Mouse (Mus musculus): Measurements from ENCODE around the gene Timeless. TPM values are rescaled to one million over a fixed set of nuclear protein-coding genes. Genes with fewer than 3 reads are reported as not detected.
A peak's percentile ranks its signal among the peaks of the same experiment; 100 is the strongest.

The Timeless gene
- total RNA-seq, 1 experiment = 69.7 TPM

DNA sequence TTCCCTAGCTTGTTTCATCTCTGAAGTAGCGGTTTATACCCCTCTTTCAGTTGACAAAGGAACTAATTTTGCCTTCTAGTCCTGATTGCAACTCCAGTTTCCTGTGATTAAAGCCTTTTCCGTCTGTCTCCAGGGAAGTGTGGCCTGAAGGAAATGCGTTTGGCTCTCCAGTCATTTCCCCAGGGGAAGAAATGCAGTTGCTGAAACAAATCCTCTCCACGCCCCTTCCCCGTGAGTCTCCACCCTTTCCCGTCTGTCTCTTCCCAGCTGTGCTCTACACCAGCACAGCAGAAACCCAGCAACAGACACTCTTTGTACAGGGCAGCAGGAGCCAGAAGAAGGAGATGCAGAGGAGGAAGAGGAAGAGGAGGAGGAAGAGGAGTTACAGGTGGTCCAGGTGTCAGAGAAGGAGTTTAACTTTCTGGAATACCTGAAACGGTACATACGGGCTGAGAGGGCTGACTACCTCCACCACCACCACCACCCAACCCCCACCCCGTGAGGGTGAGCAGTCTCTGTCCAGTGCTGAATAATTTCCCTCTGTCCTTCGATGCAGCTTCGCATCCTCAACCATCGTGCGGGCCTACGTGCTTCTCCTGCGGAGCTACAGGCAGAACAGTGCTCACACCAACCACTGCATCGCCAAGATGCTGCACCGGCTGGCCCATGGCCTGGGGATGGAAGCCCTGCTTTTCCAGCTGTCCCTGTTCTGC is 15.3 kb downstream of the Timeless start:
- peaks cover 75% of the 10 kb centered on the region for H3K36me3 ChIP-seq (ENCODE audit: control insufficient read depth, insufficient read depth, low read length, poor library complexity, severe bottlenecking)
- no peaks in the 10 kb centered on the region for H3K9me3 ChIP-seq (ENCODE audit: control insufficient read depth, insufficient read depth, low read depth, low read length)
- in situ Hi-C loops (cut with MboI; ENCODE audit: low sequenced_read_pairs in 2 of 2, unreplicated experiment in 2 of 2) = no loop called here
- H3K9ac ChIP-seq (ENCODE audit: insufficient read depth, low read depth, low read length, poor library complexity, severe bottlenecking) = no peak overlapping the region
- H3K4me3 ChIP-seq (ENCODE audit: insufficient read depth in 1 of 2, low read depth in 1 of 2, low read length in 2 of 2, poor library complexity in 1 of 2, severe bottlenecking in 1 of 2) = peak overlapping the region; percentile 10 to 21; a peak in 1 of 4 replicates
- H3K4me1 ChIP-seq (ENCODE audit: control insufficient read depth in 2 of 2, insufficient read depth in 2 of 2, low read length in 2 of 2, poor library complexity in 1 of 2) = peaks cover 0 to 6% of the 10 kb centered on the region in 2 experiments; a peak in 1 of 4 replicates
- TF ChIP-seq ZC3H11A (IDR thresholded peaks at IDR 0.05; ENCODE audit: borderline replicate concordance, low read depth, low read length) (no peak), CHD2 (IDR thresholded peaks at IDR 0.05; ENCODE audit: low read depth, low read length) (no peak), HCFC1 (IDR thresholded peaks at IDR 0.05; ENCODE audit: borderline replicate concordance, insufficient read depth, low read length) (no peak), MAFK (IDR thresholded peaks at IDR 0.05; ENCODE audit: insufficient read depth, low read depth, low read length) (no peak), ZNF384 (IDR thresholded peaks at IDR 0.05; ENCODE audit: low read depth, low read length) (no peak)
- H3K27ac ChIP-seq (ENCODE audit: insufficient read depth, low read depth, low read length, poor library complexity, severe bottlenecking) = peak overlapping the region; percentile 84; the same call in 1 of the 2 replicates
- DNase-seq (ENCODE audit: low read depth, low spot score) = peak; percentile 80

DNA sequence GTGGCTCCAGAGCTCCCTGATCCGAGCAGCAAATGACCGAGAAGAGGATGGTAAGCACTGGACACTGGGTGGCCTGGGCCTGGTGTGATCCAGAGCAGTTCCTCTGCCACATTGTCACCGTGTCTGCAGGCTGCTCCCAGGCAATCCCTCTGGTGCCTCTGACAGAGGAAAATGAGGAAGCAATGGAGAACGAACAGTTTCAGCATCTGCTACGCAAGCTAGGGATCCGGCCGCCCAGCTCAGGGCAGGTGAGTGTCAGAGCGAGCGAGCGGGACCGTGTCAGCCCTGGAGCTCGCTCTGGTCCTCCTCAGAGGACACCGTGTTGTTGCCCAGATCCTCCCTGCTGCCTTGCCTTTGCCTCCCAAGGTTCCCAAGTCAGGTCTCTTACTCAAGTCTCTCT is 18.7 kb downstream of the Timeless start:
- Histone ChIP-seq H3K9me3 (ENCODE audit: control insufficient read depth, insufficient read depth, low read depth, low read length) (no peaks in the 10 kb centered on the region), H3K9ac (ENCODE audit: insufficient read depth, low read depth, low read length, poor library complexity, severe bottlenecking) (no peak overlapping the region), H3K4me3 (ENCODE audit: insufficient read depth in 1 of 2, low read depth in 1 of 2, low read length in 2 of 2, poor library complexity in 1 of 2, severe bottlenecking in 1 of 2) (no peak overlapping the region), H3K36me3 (ENCODE audit: control insufficient read depth, insufficient read depth, low read length, poor library complexity, severe bottlenecking) (peaks cover 59% of the 10 kb centered on the region), H3K27ac (ENCODE audit: insufficient read depth, low read depth, low read length, poor library complexity, severe bottlenecking) (no peak overlapping the region), H3K4me1 (ENCODE audit: control insufficient read depth in 2 of 2, insufficient read depth in 2 of 2, low read length in 2 of 2, poor library complexity in 1 of 2) (peaks cover 0 to 6% of the 10 kb centered on the region in 2 experiments; a peak in 1 of 4 replicates)
- TF ChIP-seq ZNF384 (IDR thresholded peaks at IDR 0.05; ENCODE audit: low read depth, low read length) = no peak
- TF ChIP-seq ZC3H11A (IDR thresholded peaks at IDR 0.05; ENCODE audit: borderline replicate concordance, low read depth, low read length) = no peak
- no peak for TF ChIP-seq CHD2 (IDR thresholded peaks at IDR 0.05; ENCODE audit: low read depth, low read length)
- no peak for TF ChIP-seq MAFK (IDR thresholded peaks at IDR 0.05; ENCODE audit: insufficient read depth, low read depth, low read length)
- no peak for TF ChIP-seq HCFC1 (IDR thresholded peaks at IDR 0.05; ENCODE audit: borderline replicate concordance, insufficient read depth, low read length)
- in situ Hi-C loops (cut with MboI; ENCODE audit: low sequenced_read_pairs in 2 of 2, unreplicated experiment in 2 of 2) = no loop called here
- no peak for DNase-seq (ENCODE audit: low read depth, low spot score)

GRCm38 (mm10) chr10:128253677-128254255 is 21.9 kb downstream of the Timeless start, which contains the start of gene Apon:
Gene Apon (plus strand): TSS chr10:128254096.
- Histone ChIP-seq H3K9me3 (ENCODE audit: control insufficient read depth, insufficient read depth, low read depth, low read length) (no peaks in the 10 kb centered on the region), H3K9ac (ENCODE audit: insufficient read depth, low read depth, low read length, poor library complexity, severe bottlenecking) (no peak within 1 kb of the TSS), H3K36me3 (ENCODE audit: control insufficient read depth, insufficient read depth, low read length, poor library complexity, severe bottlenecking) (peaks cover 36% of the 10 kb centered on the region), H3K4me1 (ENCODE audit: control insufficient read depth in 2 of 2, insufficient read depth in 2 of 2, low read length in 2 of 2, poor library complexity in 1 of 2) (no peaks in the 10 kb centered on the region), H3K27ac (ENCODE audit: insufficient read depth, low read depth, low read length, poor library complexity, severe bottlenecking) (no peak within 1 kb of the TSS; the same call in 1 of the 2 replicates), H3K4me3 (ENCODE audit: insufficient read depth in 1 of 2, low read depth in 1 of 2, low read length in 2 of 2, poor library complexity in 1 of 2, severe bottlenecking in 1 of 2) (0 out of 4 replicates have a peak within 1 kb of the TSS, but pooled peaks of 1 of the 2 experiments have one; percentile 15)
- no peak for TF ChIP-seq ZC3H11A (IDR thresholded peaks at IDR 0.05; ENCODE audit: borderline replicate concordance, low read depth, low read length)
- TF ChIP-seq MAFK (IDR thresholded peaks at IDR 0.05; ENCODE audit: insufficient read depth, low read depth, low read length) = no peak
- no peak for TF ChIP-seq HCFC1 (IDR thresholded peaks at IDR 0.05; ENCODE audit: borderline replicate concordance, insufficient read depth, low read length)
- TF ChIP-seq CHD2 (IDR thresholded peaks at IDR 0.05; ENCODE audit: low read depth, low read length) = no peak
- TF ChIP-seq ZNF384 (IDR thresholded peaks at IDR 0.05; ENCODE audit: low read depth, low read length) = no peak
- in situ Hi-C loops (cut with MboI; ENCODE audit: low sequenced_read_pairs in 2 of 2, unreplicated experiment in 2 of 2) = no loop called here
- no peak for DNase-seq (ENCODE audit: low read depth, low spot score)

DNA sequence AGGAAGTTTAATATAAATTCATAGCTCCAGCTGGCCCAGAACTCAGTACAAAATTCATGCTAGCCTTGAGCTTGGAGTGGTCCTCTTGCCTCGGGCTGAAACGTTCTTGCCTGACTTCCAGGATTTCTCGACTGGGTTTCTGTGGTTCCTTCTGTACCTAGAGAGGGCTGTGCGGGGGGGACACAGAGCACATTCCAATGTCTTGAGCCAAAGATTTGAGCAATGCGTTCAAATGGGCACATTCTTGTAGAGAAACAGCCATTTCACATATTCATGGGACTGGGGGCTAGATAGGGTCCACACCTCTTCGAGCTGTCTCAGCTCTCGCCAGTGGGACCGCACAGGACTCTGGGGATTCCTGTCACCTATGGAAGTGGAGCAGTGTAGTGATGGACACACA is 24.1 kb downstream of the Timeless start:
- H3K36me3 ChIP-seq (ENCODE audit: control insufficient read depth, insufficient read depth, low read length, poor library complexity, severe bottlenecking) = peaks cover 16% of the 10 kb centered on the region
- no peak overlapping the region for H3K4me3 ChIP-seq (ENCODE audit: insufficient read depth in 1 of 2, low read depth in 1 of 2, low read length in 2 of 2, poor library complexity in 1 of 2, severe bottlenecking in 1 of 2)
- no peak for DNase-seq (ENCODE audit: low read depth, low spot score)
- H3K9me3 ChIP-seq (ENCODE audit: control insufficient read depth, insufficient read depth, low read depth, low read length) = no peaks in the 10 kb centered on the region
- in situ Hi-C loops (cut with MboI; ENCODE audit: low sequenced_read_pairs in 2 of 2, unreplicated experiment in 2 of 2) = no loop called here
- no peak overlapping the region for H3K27ac ChIP-seq (ENCODE audit: insufficient read depth, low read depth, low read length, poor library complexity, severe bottlenecking)
- no peaks in the 10 kb centered on the region for H3K4me1 ChIP-seq (ENCODE audit: control insufficient read depth in 2 of 2, insufficient read depth in 2 of 2, low read length in 2 of 2, poor library complexity in 1 of 2)
- no peak overlapping the region for H3K9ac ChIP-seq (ENCODE audit: insufficient read depth, low read depth, low read length, poor library complexity, severe bottlenecking)
- no peak for TF ChIP-seq MAFK (IDR thresholded peaks at IDR 0.05; ENCODE audit: insufficient read depth, low read depth, low read length)
